Mouse (Mus musculus) embryonic facial prominence, embryonic 14.5 days (tissue): ENCODE data around the gene Mief2. TPM values are rescaled to one million over a fixed set of nuclear protein-coding genes. Genes with fewer than 3 reads are reported as not detected.

Source experiments
- ATAC-seq: fragments of 200-750 bp; cut with Nextera tagmentation; 2 replicates; pipeline ENCODE4 v1.8.0; 2017; ENCODE audit warnings: low read depth, moderate number of reproducible peaks, moderate TSS enrichment
- DNase-seq: peaks from one replicate; pipeline ENCODE4 v3.0.0-alpha.2; 2015; ENCODE audit warnings: low spot score
- H3K27ac ChIP-seq: fragments of 300-500 bp; sonication (generic); replicated peaks from 2 replicates; pipeline ENCODE4 v1.5.1; 2014; ENCODE audit warnings: low read depth, mild to moderate bottlenecking, low read length, moderate library complexity
- H3K27me3 ChIP-seq: fragments of 300-500 bp; sonication (generic); replicated peaks from 2 replicates; pipeline ENCODE4 v1.6.1; 2014; ENCODE audit warnings: low read length; ENCODE audit not compliant: control insufficient read depth, insufficient read depth
- H3K36me3 ChIP-seq: fragments of 300-500 bp; sonication (generic); 2 replicates; pipeline ENCODE4 v1.6.1; 2014; ENCODE audit warnings: low read length, mixed read lengths; ENCODE audit not compliant: control insufficient read depth, insufficient read depth
- H3K4me1 ChIP-seq: fragments of 300-500 bp; sonication (generic); 2 replicates; pipeline ENCODE4 v1.6.1; 2014; ENCODE audit warnings: antibody characterized with exemption, low read length; ENCODE audit not compliant: control insufficient read depth, insufficient read depth
- H3K4me2 ChIP-seq: fragments of 300-500 bp; sonication (generic); 2 replicates; pipeline ENCODE4 v1.6.1; 2014; ENCODE audit warnings: low read depth, mild to moderate bottlenecking, low read length, moderate library complexity, mixed read lengths
- H3K4me3 ChIP-seq: fragments of 300-500 bp; sonication (generic); 2 replicates; pipeline ENCODE4 v1.5.1; 2014; ENCODE audit warnings: low read depth, mild to moderate bottlenecking, low read length
- H3K9ac ChIP-seq: fragments of 300-500 bp; sonication (generic); 2 replicates; pipeline ENCODE4 v1.6.1; 2014; ENCODE audit warnings: low read depth, mild to moderate bottlenecking, low read length, moderate library complexity, mixed read lengths
- H3K9me3 ChIP-seq: fragments of 300-500 bp; sonication (generic); 2 replicates; pipeline ENCODE4 v1.6.1; 2016; ENCODE audit warnings: low read length; ENCODE audit not compliant: control insufficient read depth
- whole genome bisulfite sequencing: fragments of 180-500 bp; shearing (Covaris S2); extraction: QIAGEN DNeasy Blood & Tissue Kit; methylation state at CpG from one replicate; pipeline ENCODE4 v1.1.7; 2014; 5-methylcytosine and 5-hydroxymethylcytosine counted together
- polyA plus RNA-seq: library from polyadenylated mRNA; unstranded; fragments of >200 nt; fragmentation: Nextera tagmentation; extraction: Ambion mirVana; gene quantifications from 2 replicates; pipeline ENCODE4 v1.2.1, GENCODE M21; 2014

Mief2 gene
- polyA plus RNA-seq, 1 experiment from 2014 or later: 17.3 TPM

DNA sequence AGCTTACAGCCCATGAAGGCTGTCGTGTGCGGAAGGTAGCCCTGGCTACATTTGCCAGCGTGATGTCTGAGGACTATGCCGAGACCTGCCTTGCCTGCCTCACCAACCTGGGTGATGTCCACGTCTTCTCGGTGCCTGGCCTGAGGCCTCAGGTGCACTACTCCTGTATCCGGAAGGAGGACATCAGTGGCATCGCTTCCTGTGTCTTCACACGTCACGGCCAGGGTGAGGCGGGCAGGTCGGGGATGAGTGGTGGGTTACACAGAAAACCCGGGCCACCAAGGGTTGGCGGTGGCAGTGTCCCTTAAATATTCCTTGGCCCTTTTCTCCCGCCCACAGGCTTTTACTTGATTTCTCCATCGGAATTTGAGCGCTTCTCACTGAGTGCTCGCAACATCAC is 16.2 kb upstream of the Mief2 start:
- H3K27me3 ChIP-seq: no peaks in the 10 kb centered on the region
- peaks cover 99% of the 10 kb centered on the region for H3K36me3 ChIP-seq
- H3K9ac ChIP-seq: no peak overlapping the region
- ATAC-seq (no peak), DNase-seq (no peak)
- 90% methylated on average over 18 of the region's 18 CpGs for WGBS
- H3K4me3 ChIP-seq: no peak overlapping the region
- H3K4me2 ChIP-seq: no peak overlapping the region
- no peaks in the 10 kb centered on the region for H3K4me1 ChIP-seq
- no peak overlapping the region for H3K27ac ChIP-seq
- H3K9me3 ChIP-seq: no peaks in the 10 kb centered on the region

DNA sequence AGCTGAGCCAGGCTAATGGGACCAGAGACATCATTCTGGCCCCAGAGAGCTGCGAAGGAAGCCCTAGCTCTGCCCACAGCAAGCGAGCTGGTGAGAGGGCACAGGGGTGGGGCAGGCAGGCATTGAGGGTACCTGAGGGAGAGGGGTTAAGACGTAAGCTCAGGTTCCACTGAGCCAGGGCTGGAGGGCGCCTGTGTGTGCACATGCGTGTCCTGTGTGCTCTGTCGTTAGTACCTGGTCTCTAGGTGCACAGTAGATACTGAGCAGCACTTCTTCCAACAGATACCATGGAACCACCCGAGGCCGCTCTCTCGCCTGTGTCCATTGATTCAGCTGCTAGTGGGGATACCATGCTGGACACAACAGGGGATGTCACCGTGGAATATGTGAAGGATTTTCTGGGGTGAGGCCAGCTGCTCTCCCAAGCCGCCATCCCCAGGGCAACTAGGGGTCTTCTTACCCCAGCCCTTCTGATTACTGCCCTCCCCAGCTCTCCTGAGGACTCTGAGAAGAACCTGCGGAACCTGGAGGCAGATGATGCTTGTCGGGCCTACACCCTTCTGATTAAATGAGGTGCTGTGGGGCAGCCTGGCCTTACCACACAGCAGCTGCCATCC is 15.5 kb upstream of the Mief2 start:
- Histone ChIP-seq H3K27me3 (no peaks in the 10 kb centered on the region), H3K4me3 (no peak overlapping the region), H3K4me1 (no peaks in the 10 kb centered on the region), H3K9me3 (no peaks in the 10 kb centered on the region), H3K36me3 (peaks cover 99% of the 10 kb centered on the region), H3K9ac (no peak overlapping the region), H3K4me2 (no peak overlapping the region), H3K27ac (no peak overlapping the region)
- ATAC-seq: no peak
- WGBS: 93% methylated on average over 13 of the region's 13 CpGs
- no peak for DNase-seq

DNA sequence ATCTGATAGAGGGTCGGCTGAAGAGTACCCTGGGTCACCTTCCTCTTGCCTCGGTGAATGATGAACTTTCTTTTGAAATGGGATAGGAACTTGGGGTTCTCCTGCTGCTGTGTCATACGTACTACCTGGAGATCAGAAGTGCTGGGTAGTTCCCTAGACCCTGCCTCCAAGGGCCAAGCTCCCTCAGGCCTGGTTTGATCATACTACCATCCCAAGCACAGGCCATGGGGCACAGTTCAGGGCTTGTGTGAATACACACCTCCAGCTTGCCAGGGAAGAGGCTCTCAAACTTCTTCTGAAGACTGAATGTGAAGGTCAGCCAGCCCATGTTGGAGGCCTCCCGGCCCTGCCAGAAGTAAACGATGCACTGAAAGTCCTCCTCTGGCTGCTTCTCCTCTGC is 12.4 kb upstream of the Mief2 start:
- DNase-seq (no peak), ATAC-seq (no peak)
- Histone ChIP-seq H3K4me2 (no peak overlapping the region), H3K4me3 (no peak overlapping the region), H3K36me3 (peaks cover 100% of the 10 kb centered on the region), H3K9me3 (no peaks in the 10 kb centered on the region), H3K9ac (no peak overlapping the region), H3K4me1 (no peaks in the 10 kb centered on the region), H3K27ac (no peak overlapping the region), H3K27me3 (no peaks in the 10 kb centered on the region)
- 87% methylated on average over 5 of the region's 5 CpGs for WGBS

DNA sequence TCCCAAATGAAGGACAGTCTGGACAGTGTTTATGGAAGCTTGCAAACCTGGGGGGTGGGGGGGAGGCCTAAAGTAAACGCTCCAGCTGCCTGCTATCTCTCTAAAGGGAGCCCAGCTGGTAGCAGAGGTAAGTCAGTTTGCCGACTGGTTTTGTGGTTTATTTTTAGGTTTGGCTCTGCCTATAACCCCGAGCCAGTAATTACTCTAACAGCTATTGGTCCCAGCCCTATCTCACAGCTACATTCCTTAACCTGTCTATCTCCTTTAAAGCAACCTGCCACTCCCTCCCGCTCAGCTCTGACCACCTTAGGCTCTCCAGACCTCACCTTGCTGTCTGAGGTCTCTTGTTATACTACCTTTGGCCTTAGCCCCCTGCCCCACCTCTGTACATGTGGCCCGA is 8.9 kb upstream of the Mief2 start:
- Histone ChIP-seq H3K9me3 (no peaks in the 10 kb centered on the region), H3K36me3 (peaks cover 99% of the 10 kb centered on the region), H3K27me3 (no peaks in the 10 kb centered on the region), H3K4me3 (no peak overlapping the region), H3K9ac (no peak overlapping the region), H3K4me2 (no peak overlapping the region), H3K4me1 (no peaks in the 10 kb centered on the region), H3K27ac (no peak overlapping the region)
- 89% methylated on average over 5 of the region's 5 CpGs for WGBS
- no peak for DNase-seq
- ATAC-seq: no peak

DNA sequence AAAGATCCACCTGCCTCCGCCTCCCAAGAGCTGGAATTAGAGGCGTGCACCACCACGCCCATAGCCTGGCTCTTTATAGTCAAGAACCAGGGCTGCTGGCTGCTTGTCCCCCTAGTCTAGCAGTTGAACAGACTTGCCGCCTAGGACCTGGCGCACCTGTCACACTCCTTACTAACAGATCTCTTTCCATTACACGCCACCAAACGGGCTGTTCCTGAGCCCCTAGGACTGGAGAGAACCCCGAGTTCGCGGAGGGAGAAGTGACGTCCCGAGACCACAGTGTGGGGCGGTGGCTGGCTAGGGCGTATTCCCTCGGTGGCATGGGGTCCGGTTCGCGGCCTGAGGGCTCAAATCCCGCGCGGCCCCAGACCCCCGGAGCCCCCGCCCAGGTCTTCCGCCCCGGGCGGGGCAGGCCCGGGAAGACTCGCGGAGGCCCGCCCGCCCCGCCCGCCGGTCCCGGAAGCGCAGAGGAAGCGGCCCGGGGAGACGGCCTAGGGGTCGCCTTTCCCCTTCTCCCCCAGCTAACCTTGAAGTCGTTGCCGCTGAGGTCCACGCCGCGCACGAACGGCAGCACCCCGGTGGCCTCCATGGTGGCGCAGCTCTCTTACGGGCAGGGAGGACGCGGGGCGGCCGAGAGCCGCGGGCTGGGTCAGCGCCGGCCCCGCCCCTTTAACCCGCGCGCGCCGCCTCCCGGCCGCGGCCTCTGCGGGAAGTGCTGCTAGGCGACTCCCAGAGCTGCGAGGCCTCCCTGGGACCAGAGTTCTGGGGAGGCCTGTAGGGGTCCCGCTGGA is 1.4 kb upstream of the Mief2 start, which contains the start of gene Flii:
Gene Flii (minus strand): TSS at position 663 of the 791 bp plus-strand sequence.
- Histone ChIP-seq H3K4me2 (peak within 1 kb of the TSS; percentile 82), H3K4me3 (peak within 1 kb of the TSS; percentile 70), H3K9me3 (no peaks in the 10 kb centered on the region), H3K27ac (peak within 1 kb of the TSS; percentile 85), H3K36me3 (peaks cover 41% of the 10 kb centered on the region), H3K4me1 (peaks cover 19% of the 10 kb centered on the region), H3K27me3 (no peaks in the 10 kb centered on the region), H3K9ac (peak within 1 kb of the TSS; percentile 87)
- ATAC-seq: peak; percentile 78
- under 1% methylated on average over 35 of the region's 71 CpGs for WGBS
- peak; percentile 79 for DNase-seq

DNA sequence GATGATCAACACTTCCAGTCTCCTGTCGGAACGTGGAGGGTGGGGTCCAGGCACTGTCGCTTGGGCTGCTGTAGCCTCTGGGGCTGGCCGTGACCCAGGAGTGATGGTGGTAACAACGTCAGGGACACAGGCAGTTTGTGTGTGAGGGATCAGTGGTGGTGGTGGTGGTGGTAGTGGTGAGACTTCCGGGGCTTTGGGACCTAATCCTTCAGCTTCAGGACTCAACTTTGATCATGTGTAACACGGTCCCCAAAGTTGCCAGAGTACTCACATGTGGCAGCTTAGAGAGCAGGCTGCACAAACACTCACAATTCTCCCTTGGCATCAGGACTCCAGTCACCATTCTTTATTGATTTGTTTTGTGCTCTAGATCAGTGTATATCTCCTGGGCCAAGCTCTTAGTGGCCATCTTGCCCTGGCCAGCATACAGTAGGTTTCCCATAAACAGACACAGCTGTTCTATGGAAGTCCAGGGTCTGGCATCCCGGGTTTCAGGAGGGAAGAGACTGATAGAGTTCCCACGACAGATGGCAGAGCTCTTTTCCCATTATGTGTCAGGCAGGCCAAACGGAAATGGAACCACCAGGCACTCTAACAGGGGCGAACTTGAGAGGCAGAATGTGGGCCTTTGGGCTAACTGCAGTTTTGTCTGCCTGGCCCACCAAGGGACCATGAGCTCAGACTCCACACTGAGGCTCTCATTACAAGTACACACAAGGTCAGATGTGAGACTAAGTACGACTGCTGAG is 632 bp upstream of the Mief2 start:
- peaks cover 41% of the 10 kb centered on the region for H3K36me3 ChIP-seq
- no peaks in the 10 kb centered on the region for H3K27me3 ChIP-seq
- peak overlapping the region; percentile 82 for H3K4me2 ChIP-seq
- H3K9ac ChIP-seq: peak overlapping the region; percentile 87
- H3K4me3 ChIP-seq: peak overlapping the region; percentile 70
- ATAC-seq (no peak), DNase-seq (peak; percentile 22)
- H3K9me3 ChIP-seq: no peaks in the 10 kb centered on the region
- peaks cover 19% of the 10 kb centered on the region for H3K4me1 ChIP-seq
- peak overlapping the region; percentile 85 for H3K27ac ChIP-seq
- 3% methylated on average over 12 of the region's 12 CpGs for WGBS

DNA sequence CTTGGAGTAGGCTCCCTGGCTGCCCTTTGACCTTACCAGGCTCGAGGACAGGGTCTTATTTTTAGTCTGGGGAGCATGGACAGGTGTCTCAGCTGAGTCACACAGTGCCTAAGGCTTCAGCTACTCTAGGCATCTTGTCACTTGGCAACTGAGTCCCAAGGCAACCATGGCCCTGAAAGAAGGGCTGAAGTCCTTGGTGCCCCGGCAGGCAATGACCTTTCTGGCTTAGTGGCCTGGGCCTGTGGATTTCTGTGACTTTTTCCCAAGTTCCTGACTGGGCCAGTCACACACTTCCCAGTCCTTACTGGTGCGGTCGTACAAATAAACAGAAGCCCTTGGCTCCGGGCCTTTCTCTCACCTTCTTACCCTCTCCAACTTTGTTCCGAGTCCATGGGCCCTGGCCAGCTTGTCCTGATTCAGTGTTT is 1.0 kb downstream of the Mief2 start:
- Histone ChIP-seq H3K4me3 (peak overlapping the region; percentile 70; the same call in 1 of the 2 replicates), H3K4me2 (peak overlapping the region; percentile 82), H3K4me1 (peaks cover 19% of the 10 kb centered on the region), H3K9me3 (no peaks in the 10 kb centered on the region), H3K36me3 (peaks cover 42% of the 10 kb centered on the region), H3K9ac (peak overlapping the region; percentile 77; the same call in 1 of the 2 replicates), H3K27ac (no peak overlapping the region), H3K27me3 (no peaks in the 10 kb centered on the region)
- ATAC-seq (no peak), DNase-seq (no peak)
- 71% methylated on average over 6 of the region's 6 CpGs for WGBS

DNA sequence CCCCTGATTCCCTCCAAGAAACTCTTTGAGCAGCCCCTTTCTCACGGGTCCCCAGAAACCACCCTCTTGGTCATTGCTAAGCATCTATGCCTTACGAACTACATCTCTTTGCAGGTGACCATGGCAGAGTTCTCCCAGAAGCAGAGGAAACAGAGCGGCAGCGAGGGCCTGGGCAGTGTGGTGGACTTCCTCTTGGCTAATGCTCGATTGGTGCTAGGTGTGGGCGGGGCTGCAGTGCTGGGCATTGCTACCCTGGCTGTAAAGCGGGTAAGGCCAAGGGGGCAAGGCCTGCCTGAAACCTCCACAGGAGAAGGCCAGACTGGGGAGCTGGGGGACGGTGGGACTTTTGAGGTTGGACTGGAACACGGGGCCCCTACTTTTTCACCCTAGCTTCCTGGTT is 2.0 kb downstream of the Mief2 start:
- H3K4me3 ChIP-seq: no peak overlapping the region
- no peaks in the 10 kb centered on the region for H3K27me3 ChIP-seq
- no peak overlapping the region for H3K9ac ChIP-seq
- no peak for ATAC-seq
- H3K4me2 ChIP-seq: no peak overlapping the region
- DNase-seq: no peak
- WGBS: 87% methylated on average over 7 of the region's 9 CpGs
- peaks cover 38% of the 10 kb centered on the region for H3K36me3 ChIP-seq
- no peaks in the 10 kb centered on the region for H3K9me3 ChIP-seq
- peaks cover 19% of the 10 kb centered on the region for H3K4me1 ChIP-seq
- no peak overlapping the region for H3K27ac ChIP-seq
